Mouse (Mus musculus) heart, adult 18-20 months (tissue): ENCODE measurements around the gene Kank1. TPM values are rescaled to one million over a fixed set of nuclear protein-coding genes. Genes with fewer than 3 reads are reported as not detected.
A peak's percentile ranks its signal among the peaks of the same experiment; 100 is the strongest.

Experiments
- DNase-seq, 2 experiments: peaks; one replicate each; pipeline ENCODE4 v3.0.0; 2021 to 2022; ENCODE audit warnings: mixed read lengths in 1 of 2
- total RNA-seq, 2 experiments: library from RNA; stranded (reverse); gene quantifications; 2 replicates each; pipeline ENCODE4 v1.2.3; 2021

Gene Kank1
- total RNA-seq, 2 experiments from 2014 or later = 37.2 to 38.1 TPM

GRCm38 (mm10) chr19:25251610-25252140 lies 14.9 kb downstream of the Kank1 start:
- DNase-seq = peak; percentile 34 to 48

- DNase-seq = peak in 1 of 2 experiments; percentile 9
Observed at GRCm38 (mm10) chr19:25253198-25253597, 16.4 kb downstream of the Kank1 start.

GRCm38 (mm10) chr19:25253628-25254027 lies 16.9 kb downstream of the Kank1 start:
- DNase-seq = peak in 1 of 2 experiments; percentile 18

- DNase-seq = no peak
Observed at GRCm38 (mm10) chr19:25258321-25258720, 21.5 kb downstream of the Kank1 start.

- DNase-seq = no peak
Observed at GRCm38 (mm10) chr19:25266181-25266580, 29.4 kb downstream of the Kank1 start.

GRCm38 (mm10) chr19:25267247-25267646 lies 30.5 kb downstream of the Kank1 start:
- DNase-seq = peak; percentile 22 to 41

GRCm38 (mm10) chr19:25268532-25268931 lies 31.8 kb downstream of the Kank1 start:
- peak; percentile 71 to 75 for DNase-seq

GRCm38 (mm10) chr19:25271591-25271990 lies 34.8 kb downstream of the Kank1 start:
- no peak for DNase-seq

GRCm38 (mm10) chr19:25273179-25273578 lies 36.4 kb downstream of the Kank1 start:
- DNase-seq = peak; percentile 68 to 69

GRCm38 (mm10) chr19:25276600-25277395 lies 40.0 kb downstream of the Kank1 start:
- DNase-seq = peak; percentile 24 to 41

- DNase-seq = peak in 1 of 2 experiments; percentile 8
Observed at GRCm38 (mm10) chr19:25277761-25278160, 41.0 kb downstream of the Kank1 start.

- peak in 1 of 2 experiments; percentile 32 for DNase-seq
Observed at GRCm38 (mm10) chr19:25279603-25280002, 42.8 kb downstream of the Kank1 start.

- no peak for DNase-seq
Observed at GRCm38 (mm10) chr19:25283665-25284064, 46.9 kb downstream of the Kank1 start.

GRCm38 (mm10) chr19:25285756-25286538 lies 49.2 kb downstream of the Kank1 start:
- DNase-seq = peak; percentile 41 to 63

- no peak for DNase-seq
Observed at GRCm38 (mm10) chr19:25290991-25291520, 54.3 kb downstream of the Kank1 start.

- DNase-seq = no peak
Observed at GRCm38 (mm10) chr19:25295207-25295606, 58.4 kb downstream of the Kank1 start.

- no peak for DNase-seq
Observed at GRCm38 (mm10) chr19:25297269-25297668, 60.5 kb downstream of the Kank1 start.

GRCm38 (mm10) chr19:25299852-25300670 lies 63.3 kb downstream of the Kank1 start:
- DNase-seq = no peak

GRCm38 (mm10) chr19:25301189-25301588 lies 64.4 kb downstream of the Kank1 start:
- DNase-seq = no peak

- no peak for DNase-seq
Observed at GRCm38 (mm10) chr19:25306277-25306676, 69.5 kb downstream of the Kank1 start.

GRCm38 (mm10) chr19:25308156-25308555 lies 71.4 kb downstream of the Kank1 start:
- DNase-seq = no peak

GRCm38 (mm10) chr19:25308763-25309162 lies 72.0 kb downstream of the Kank1 start:
- no peak for DNase-seq
